ENCODE assay signal across 13 mouse cellular contexts in genomic region chr12:119376879-119377278, GRCm38 (mm10).
DNase-seq lines count a peak whose midpoint lies in the region; ATAC-seq and TF ChIP-seq lines count a peak whose summit lies in the region.
"Had no signal": no experiment of that assay in that cellular context is flagged by ENCODE, and none has a peak within 500 bp of the region (broad histone marks: within the 10 kb centered on the region; RNA-seq: fewer than 3 reads in every experiment).

No protein-coding gene starts in this region.

- ATAC-seq in hindbrain, embryonic 13.5 days (ENCODE audit: low FRiP score) = no peak
- peak; percentile 80 for ATAC-seq in embryonic facial prominence, embryonic 12.5 days (ENCODE audit: insufficient number of reproducible peaks, insufficient read depth, low FRiP score, low TSS enrichment)
- ATAC-seq: inflammation-experienced regulatory T-cells, adult 6 months had no signal

- no peak overlapping the region for H3K4me2 ChIP-seq in hindbrain, embryonic 13.5 days
- H3K4me2 ChIP-seq in embryonic facial prominence, embryonic 12.5 days (replicated peaks) = no peak overlapping the region
- H3K4me2 ChIP-seq: liver, embryonic 15.5 days; neural tube, embryonic 15.5 days had no signal

- no peak overlapping the region for H3K4me3 ChIP-seq in hindbrain, embryonic 10.5 days
- H3K4me3 ChIP-seq in hindbrain, embryonic 13.5 days = no peak overlapping the region
- no peak overlapping the region for H3K4me3 ChIP-seq in embryonic facial prominence, embryonic 12.5 days
- H3K4me3 ChIP-seq in cerebellum, adult 2 months (replicated peaks; ENCODE audit: insufficient read depth, low read depth, low read length) = no peak overlapping the region
- H3K4me3 ChIP-seq: liver, embryonic 15.5 days; megakaryocyte, embryonic 14.5 days; neural tube, embryonic 15.5 days had no signal

- H3K4me1 ChIP-seq in hindbrain, embryonic 10.5 days (replicated peaks) = peaks cover 7% of the 10 kb centered on the region
- no peaks in the 10 kb centered on the region for H3K4me1 ChIP-seq in hindbrain, embryonic 13.5 days (replicated peaks)
- no peaks in the 10 kb centered on the region for H3K4me1 ChIP-seq in embryonic facial prominence, embryonic 12.5 days
- no peaks in the 10 kb centered on the region for H3K4me1 ChIP-seq in cerebellum, adult 2 months (ENCODE audit: control insufficient read depth, insufficient read depth, low read length)
- H3K4me1 ChIP-seq: liver, embryonic 15.5 days; megakaryocyte, embryonic 14.5 days; neural tube, embryonic 15.5 days had no signal

- 0 out of 2 replicates have a peak, but pooled peaks cover 5% of the 10 kb centered on the region for H3K27me3 ChIP-seq in hindbrain, embryonic 10.5 days (ENCODE audit: insufficient read depth, poor library complexity, severe bottlenecking)
- H3K27me3 ChIP-seq in hindbrain, embryonic 13.5 days = no peaks in the 10 kb centered on the region
- no peaks in the 10 kb centered on the region for H3K27me3 ChIP-seq in embryonic facial prominence, embryonic 12.5 days
- no peaks in the 10 kb centered on the region for H3K27me3 ChIP-seq in cerebellum, adult 2 months (ENCODE audit: control insufficient read depth, insufficient read depth, low read length)
- H3K27me3 ChIP-seq: liver, embryonic 15.5 days; megakaryocyte, embryonic 14.5 days; neural tube, embryonic 15.5 days had no signal

- no peak for TF ChIP-seq CTCF in cerebellum, adult 2 months (IDR thresholded peaks at IDR 0.05; ENCODE audit: borderline replicate concordance, insufficient read depth, low read depth, low read length)

- no peak overlapping the region for H3K27ac ChIP-seq in hindbrain, embryonic 10.5 days
- no peak overlapping the region for H3K27ac ChIP-seq in hindbrain, embryonic 13.5 days
- no peak overlapping the region for H3K27ac ChIP-seq in embryonic facial prominence, embryonic 12.5 days
- no peak overlapping the region for H3K27ac ChIP-seq in cerebellum, adult 2 months (ENCODE audit: insufficient read depth, low read length)
- H3K27ac ChIP-seq: liver, embryonic 15.5 days; neural tube, embryonic 15.5 days had no signal

- H3K9ac ChIP-seq in hindbrain, embryonic 13.5 days = no peak overlapping the region
- no peak overlapping the region for H3K9ac ChIP-seq in embryonic facial prominence, embryonic 12.5 days
- H3K9ac ChIP-seq: liver, embryonic 15.5 days; neural tube, embryonic 15.5 days had no signal

- DNase-seq in hindbrain, embryonic 10.5 days (ENCODE audit: low spot score) = peak; percentile 15
- peak; percentile 65 for DNase-seq in 3T3-L1 (ENCODE audit: low read depth, low spot score)
- DNase-seq in Muller cell, postnatal 12 days (ENCODE audit: inconsistent ontology term) = peak; percentile 84
- no peak for DNase-seq in cerebellum, adult 2 months
- DNase-seq in spleen, postnatal 14 days (ENCODE audit: low spot score in 2 of 2) = no peak
- DNase-seq: cerebellum, adult 8-10 months; thymus, postnatal 4 days had no signal

- no peak for TF ChIP-seq POLR2A in cerebellum, adult 2 months (IDR thresholded peaks at IDR 0.05; ENCODE audit: borderline replicate concordance, insufficient read depth, low read length)

- H3K36me3 ChIP-seq in hindbrain, embryonic 10.5 days = no peaks in the 10 kb centered on the region
- no peaks in the 10 kb centered on the region for H3K36me3 ChIP-seq in hindbrain, embryonic 13.5 days
- no peaks in the 10 kb centered on the region for H3K36me3 ChIP-seq in embryonic facial prominence, embryonic 12.5 days
- H3K36me3 ChIP-seq: liver, embryonic 15.5 days; neural tube, embryonic 15.5 days had no signal

- no peaks in the 10 kb centered on the region for H3K9me3 ChIP-seq in hindbrain, embryonic 10.5 days
- H3K9me3 ChIP-seq in hindbrain, embryonic 13.5 days = no peaks in the 10 kb centered on the region
- H3K9me3 ChIP-seq in embryonic facial prominence, embryonic 12.5 days = no peaks in the 10 kb centered on the region
- H3K9me3 ChIP-seq: liver, embryonic 15.5 days; megakaryocyte, embryonic 14.5 days; neural tube, embryonic 15.5 days had no signal

Comparison
In these comparisons a context has a peak if more than half of its experiments do, and no peak if none do; other contexts are left out.
1. DNase-seq: peak in hindbrain, embryonic 10.5 days (single experiment), 3T3-L1 (single experiment) and Muller cell, postnatal 12 days (single experiment); none in cerebellum, adult 2 months (0 of 2) and spleen, postnatal 14 days (0 of 2).